Comparison of ENCODE assay signal across 9 mouse cellular contexts in genomic region chr5:100643991-100644535, GRCm38 (mm10). TPM values are rescaled to one million over a fixed set of nuclear protein-coding genes. Genes with fewer than 3 reads are reported as not detected.
A peak's percentile ranks its signal among the peaks of the same experiment; 100 is the strongest.
DNase-seq lines count a peak whose midpoint lies in the region; ATAC-seq lines count a peak whose summit lies in the region.
"Had no signal": no experiment of that assay in that cellular context is flagged by ENCODE, and none has a peak within 500 bp of the region (broad histone marks: within the 10 kb centered on the region; RNA-seq: fewer than 3 reads in every experiment).

No protein-coding gene starts in this region.

- H3K4me3 ChIP-seq in heart, embryonic 13.5 days, result no peak overlapping the region
- peak overlapping the region; percentile 8; the same call in 1 of the 2 replicates for H3K4me3 ChIP-seq in liver, embryonic 16.5 days (ENCODE audit: low read depth, low read length)
- H3K4me3 ChIP-seq in forebrain, embryonic 16.5 days (replicated peaks; ENCODE audit: low read length), result no peak overlapping the region
- H3K4me3 ChIP-seq: limb, embryonic 13.5 days had no signal

- H3K9ac ChIP-seq in heart, embryonic 13.5 days, result no peak overlapping the region
- H3K9ac ChIP-seq in liver, embryonic 16.5 days (ENCODE audit: low read depth, low read length), result no peak overlapping the region
- no peak overlapping the region for H3K9ac ChIP-seq in forebrain, embryonic 16.5 days (replicated peaks; ENCODE audit: low read depth, low read length)
- H3K9ac ChIP-seq: limb, embryonic 13.5 days had no signal

- peak overlapping the region; percentile 42 for H3K4me2 ChIP-seq in heart, embryonic 13.5 days
- H3K4me2 ChIP-seq in liver, embryonic 16.5 days (ENCODE audit: low read depth, low read length), result peak overlapping the region; percentile 48
- no peak overlapping the region for H3K4me2 ChIP-seq in forebrain, embryonic 16.5 days (ENCODE audit: low read length)
- H3K4me2 ChIP-seq: limb, embryonic 13.5 days had no signal

- peak; percentile 26 for DNase-seq in ovary, postnatal 36 days (ENCODE audit: low spot score)
- DNase-seq in ovary, postnatal 14 days (ENCODE audit: low spot score), result no peak
- DNase-seq in spleen, postnatal 4 days (ENCODE audit: low spot score in 2 of 2), result peak; percentile 62 to 76
- no peak for DNase-seq in urinary bladder, adult 2 months (ENCODE audit: low spot score)
- DNase-seq in layer of hippocampus, adult 9-10 months (ENCODE audit: low spot score), result no peak

- peak; percentile 14; the same call in 1 of the 2 replicates for ATAC-seq in heart, embryonic 13.5 days (ENCODE audit: extremely low read depth, insufficient number of reproducible peaks, low FRiP score, low TSS enrichment)
- peak; percentile 89 for ATAC-seq in liver, embryonic 16.5 days (ENCODE audit: low read depth)
- no peak for ATAC-seq in forebrain, embryonic 16.5 days

- 11% methylated on average over 7 of the region's 7 CpGs for WGBS in heart, embryonic 13.5 days
- 7% methylated on average over 7 of the region's 7 CpGs for WGBS in liver, embryonic 16.5 days (ENCODE audit: insufficient replicate concordance)
- whole genome bisulfite sequencing in forebrain, embryonic 16.5 days, result 70% methylated on average over 7 of the region's 7 CpGs

- H3K27me3 ChIP-seq in heart, embryonic 13.5 days (replicated peaks), result peaks cover 28% of the 10 kb centered on the region
- no peaks in the 10 kb centered on the region for H3K27me3 ChIP-seq in liver, embryonic 16.5 days (ENCODE audit: control insufficient read depth, insufficient read depth, low read depth, low read length)
- H3K27me3 ChIP-seq in forebrain, embryonic 16.5 days (replicated peaks; ENCODE audit: control insufficient read depth, insufficient read depth, low read length), result no peaks in the 10 kb centered on the region
- H3K27me3 ChIP-seq: limb, embryonic 13.5 days had no signal

- no peaks in the 10 kb centered on the region for H3K9me3 ChIP-seq in heart, embryonic 13.5 days
- H3K9me3 ChIP-seq in liver, embryonic 16.5 days (replicated peaks; ENCODE audit: control insufficient read depth, low read length), result no peaks in the 10 kb centered on the region; the same call in 1 of the 2 replicates
- H3K9me3 ChIP-seq in forebrain, embryonic 16.5 days (ENCODE audit: control insufficient read depth, low read length), result no peaks in the 10 kb centered on the region
- H3K9me3 ChIP-seq: limb, embryonic 13.5 days had no signal

- peaks cover 33% of the 10 kb centered on the region for H3K4me1 ChIP-seq in heart, embryonic 13.5 days
- H3K4me1 ChIP-seq in liver, embryonic 16.5 days (ENCODE audit: control insufficient read depth, low read depth, low read length), result peaks cover 45% of the 10 kb centered on the region
- H3K4me1 ChIP-seq in forebrain, embryonic 16.5 days (replicated peaks; ENCODE audit: control insufficient read depth, insufficient read depth, low read length), result no peaks in the 10 kb centered on the region
- H3K4me1 ChIP-seq: limb, embryonic 13.5 days had no signal

- H3K36me3 ChIP-seq in heart, embryonic 13.5 days, result no peaks in the 10 kb centered on the region
- H3K36me3 ChIP-seq in liver, embryonic 16.5 days (ENCODE audit: control insufficient read depth, insufficient read depth), result no peaks in the 10 kb centered on the region
- no peaks in the 10 kb centered on the region for H3K36me3 ChIP-seq in forebrain, embryonic 16.5 days (ENCODE audit: control insufficient read depth, insufficient read depth)
- H3K36me3 ChIP-seq: limb, embryonic 13.5 days had no signal

- H3K27ac ChIP-seq in heart, embryonic 13.5 days (replicated peaks), result peak overlapping the region; percentile 29
- peak overlapping the region; percentile 77 for H3K27ac ChIP-seq in liver, embryonic 16.5 days (ENCODE audit: low read length)
- no peak overlapping the region for H3K27ac ChIP-seq in forebrain, embryonic 16.5 days (ENCODE audit: low read length)
- H3K27ac ChIP-seq: limb, embryonic 13.5 days had no signal

RNA-seq across cellular contexts. Expression of gene Coq2, which starts 30.9 kb away (rescaled TPM):
- 60.5 and 67.9 TPM in 2 replicates for polyA plus RNA-seq in heart, embryonic 13.5 days (2015; fragmentation: Nextera tagmentation; extraction: Ambion mirVana)
- 19.5 and 20.7 TPM in 2 replicates for polyA plus RNA-seq in liver, embryonic 16.5 days (2015; fragmentation: Nextera tagmentation; extraction: Ambion mirVana)
- 80.3 and 96.3 TPM in 2 replicates for polyA plus RNA-seq in urinary bladder, adult 2 months (2012; rRNA removed)
- polyA plus RNA-seq in forebrain, embryonic 16.5 days (2015; fragmentation: Nextera tagmentation; extraction: Ambion mirVana), result 43.3 and 47.9 TPM in 2 replicates

Comparison
In these comparisons a context has a peak if more than half of its experiments do, and no peak if none do; other contexts are left out.
1. DNase-seq: peak in ovary, postnatal 36 days (single experiment) and spleen, postnatal 4 days (2 of 2); none in ovary, postnatal 14 days (single experiment), urinary bladder, adult 2 months (single experiment) and layer of hippocampus, adult 9-10 months (single experiment).